Mouse (Mus musculus) cerebellum, adult 2 months (tissue): ENCODE measurements around the gene Tnc. TPM values are rescaled to one million over a fixed set of nuclear protein-coding genes. Genes with fewer than 3 reads are reported as not detected.

ENCODE experiments used
- DNase-seq, 2 experiments: peaks; one replicate each; pipeline ENCODE4 v3.0.0; 2021
- H3K27ac ChIP-seq: fragments of 200-500 bp; 2 replicates; pipeline ENCODE4 v1.5.1; 2012; ENCODE audit warnings: low read length, control low read depth, inconsistent platforms; ENCODE audit not compliant: insufficient read depth
- H3K27me3 ChIP-seq: fragments of 200-500 bp; 2 replicates; pipeline ENCODE4 v1.6.1; 2012; ENCODE audit warnings: inconsistent platforms, mild to moderate bottlenecking, low read length, moderate library complexity; ENCODE audit not compliant: control insufficient read depth, insufficient read depth
- H3K4me1 ChIP-seq: fragments of 200-500 bp; 2 replicates; pipeline ENCODE4 v1.6.1; 2011; ENCODE audit warnings: low read length; ENCODE audit not compliant: control insufficient read depth, insufficient read depth
- H3K4me3 ChIP-seq: fragments of 200-500 bp; replicated peaks from 2 replicates; pipeline ENCODE3; 2011; ENCODE audit warnings: mild to moderate bottlenecking, low read depth, low read length, control low read depth; ENCODE audit not compliant: insufficient read depth
- CTCF ChIP-seq: fragments of 200-500 bp; IDR thresholded peaks from 2 replicates; pipeline ENCODE4 v1.5.1; 2011; ENCODE audit warnings: low read depth, mild to moderate bottlenecking, control low read depth, low read length, moderate library complexity, borderline replicate concordance; ENCODE audit not compliant: insufficient read depth
- POLR2A ChIP-seq: fragments of 200-500 bp; IDR thresholded peaks from 2 replicates; pipeline ENCODE4 v1.6.1; 2011; ENCODE audit warnings: low read length, control low read depth, borderline replicate concordance; ENCODE audit not compliant: insufficient read depth
- WGBS: fragments of 180-500 bp; shearing (Covaris S2); methylation state at CpG from one replicate; pipeline ENCODE4 v1.1.7; 2018; 5-methylcytosine and 5-hydroxymethylcytosine counted together
- polyA plus RNA-seq: library from polyadenylated mRNA; depleted of rRNA; stranded (reverse); fragments of >200 nt; gene quantifications from 2 replicates; pipeline ENCODE4 v1.2.3, GENCODE M21; 2012

Gene Tnc
- polyA plus RNA-seq, 1 experiment = 8.0 TPM

DNA sequence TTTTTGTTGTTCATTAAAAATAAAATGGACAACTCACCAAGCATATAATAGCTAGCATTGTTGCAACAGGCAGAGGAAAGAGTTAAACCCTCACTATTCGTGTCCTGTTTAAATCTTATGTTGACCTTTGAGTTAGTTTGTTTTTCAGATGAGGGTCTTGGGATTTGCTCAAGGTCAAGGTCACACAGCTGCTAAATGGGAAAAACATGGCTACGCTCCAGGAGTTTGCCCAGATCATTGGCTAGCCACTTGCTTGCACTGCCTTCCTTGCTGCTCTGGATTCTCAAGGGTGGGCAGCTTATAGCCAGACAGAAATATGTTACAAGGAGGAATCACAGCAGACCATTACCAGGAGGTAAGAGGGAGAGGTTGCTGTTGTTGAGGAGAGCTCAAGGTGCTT lies 67.2 kb downstream of the Tnc start:
- no peaks in the 10 kb centered on the region for H3K27me3 ChIP-seq
- WGBS = 60% methylated on average over 2 of the region's 2 CpGs
- H3K4me3 ChIP-seq = no peak overlapping the region
- H3K27ac ChIP-seq = no peak overlapping the region
- no peak for DNase-seq
- TF ChIP-seq POLR2A (no peak), CTCF (no peak)
- no peaks in the 10 kb centered on the region for H3K4me1 ChIP-seq

DNA sequence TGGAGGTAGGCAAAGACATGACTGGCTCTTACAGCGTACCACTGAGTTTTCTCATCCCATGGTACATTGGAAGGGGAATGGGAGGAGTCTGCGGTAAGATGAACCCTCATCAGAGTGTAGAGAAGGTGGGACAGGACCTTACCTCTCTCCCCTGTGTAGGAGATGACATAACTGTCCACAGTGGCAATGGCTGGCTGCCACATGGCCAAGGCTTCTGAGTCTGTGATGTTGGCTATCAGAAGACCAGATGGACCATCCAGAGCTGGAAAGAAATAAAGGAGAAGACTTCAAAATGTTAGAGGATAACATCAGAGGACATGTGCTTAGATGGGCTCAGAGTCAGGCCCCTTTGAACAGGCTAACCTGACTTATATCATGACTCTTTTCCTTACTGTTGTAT lies 74.3 kb downstream of the Tnc start:
- Histone ChIP-seq H3K27me3 (no peaks in the 10 kb centered on the region), H3K27ac (no peak overlapping the region), H3K4me3 (no peak overlapping the region), H3K4me1 (peaks cover 14% of the 10 kb centered on the region)
- DNase-seq = peak; percentile 27 to 31
- WGBS = 84% methylated on average over 2 of the region's 2 CpGs
- TF ChIP-seq POLR2A (no peak), CTCF (no peak)

GRCm38 (mm10) chr4:63971762-63972161 lies 75.1 kb downstream of the Tnc start:
- H3K4me1 ChIP-seq = peaks cover 14% of the 10 kb centered on the region
- H3K27ac ChIP-seq = no peak overlapping the region
- H3K27me3 ChIP-seq = no peaks in the 10 kb centered on the region
- TF ChIP-seq CTCF (no peak), POLR2A (no peak)
- WGBS = 12% methylated on average over 1 of the region's 1 CpGs
- H3K4me3 ChIP-seq = no peak overlapping the region
- peak; percentile 53 to 78 for DNase-seq

- TF ChIP-seq CTCF (no peak), POLR2A (no peak)
- Histone ChIP-seq H3K27ac (no peak overlapping the region), H3K27me3 (no peaks in the 10 kb centered on the region), H3K4me3 (no peak overlapping the region), H3K4me1 (peaks cover 14% of the 10 kb centered on the region)
- DNase-seq = peak in 1 of 2 experiments; percentile 18
- 65% methylated on average over 4 of the region's 4 CpGs for WGBS
These were observed 75.9 kb downstream of the Tnc start for GRCm38 (mm10) chr4:63970925-63971324.

DNA sequence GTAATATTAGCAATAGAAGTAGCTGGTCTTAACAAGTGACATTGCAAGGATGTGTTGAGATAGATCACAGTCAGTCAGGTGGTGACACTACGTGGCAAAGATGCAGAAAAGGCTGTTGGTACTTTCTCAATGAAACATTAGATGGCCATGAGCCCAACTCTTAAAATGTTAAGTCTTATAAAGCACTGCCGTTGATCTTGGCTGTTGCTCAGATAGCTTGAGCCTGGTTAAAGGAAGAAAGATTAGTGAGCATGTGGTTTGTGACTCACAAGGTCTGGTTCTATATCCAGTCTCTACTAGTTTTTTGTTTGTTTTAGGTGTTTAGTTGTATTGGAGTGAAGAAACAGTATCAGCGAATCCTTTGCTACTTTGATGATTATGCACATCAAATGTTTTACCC lies 76.9 kb downstream of the Tnc start:
- H3K4me1 ChIP-seq = peaks cover 14% of the 10 kb centered on the region
- DNase-seq = no peak
- no peak overlapping the region for H3K27ac ChIP-seq
- no peaks in the 10 kb centered on the region for H3K27me3 ChIP-seq
- no peak overlapping the region for H3K4me3 ChIP-seq
- WGBS = 93% methylated on average over 3 of the region's 3 CpGs
- no peak for TF ChIP-seq CTCF
- TF ChIP-seq POLR2A = no peak

- WGBS = 85% methylated on average over 1 of the region's 1 CpGs
- no peak for DNase-seq
These were observed 83.4 kb downstream of the Tnc start for GRCm38 (mm10) chr4:63963410-63963809.

DNA sequence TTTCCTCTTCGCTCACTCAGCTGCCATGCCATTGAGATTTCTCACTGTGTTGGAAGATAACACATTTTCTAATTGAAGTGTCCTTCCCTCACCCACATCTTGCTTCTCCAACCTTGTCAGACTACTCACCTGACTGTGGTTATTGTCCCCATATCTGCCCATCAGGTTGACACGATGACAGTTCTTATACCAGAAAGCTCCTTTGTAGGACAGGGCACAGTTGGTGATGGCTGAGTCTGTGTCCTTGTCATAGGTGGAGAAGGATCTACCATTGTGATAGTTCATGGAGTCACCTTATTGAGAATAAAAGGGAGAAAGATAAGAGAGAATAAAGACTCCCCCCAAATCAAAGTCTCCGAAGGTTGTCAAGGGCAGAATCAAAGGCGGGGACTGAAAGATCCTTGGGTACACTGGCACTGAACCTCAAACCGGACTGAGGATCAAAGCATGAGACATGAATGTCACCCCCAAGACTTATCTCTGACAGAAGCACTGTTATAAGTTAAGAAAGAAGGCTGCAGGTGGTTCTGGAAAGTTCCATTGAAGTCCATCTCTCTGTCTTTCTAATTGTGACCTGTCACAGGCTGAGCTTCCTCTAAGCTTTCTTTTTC lies 84.9 kb downstream of the Tnc start:
- 95% methylated on average over 5 of the region's 5 CpGs for WGBS
- DNase-seq = no peak

More at GRCm38 (mm10) chr4:63963410-63963809, 83.4 kb downstream of the Tnc start:
- Histone ChIP-seq H3K27me3 (no peaks in the 10 kb centered on the region), H3K4me3 (no peak overlapping the region), H3K27ac (no peak overlapping the region), H3K4me1 (no peaks in the 10 kb centered on the region)
- TF ChIP-seq POLR2A (no peak), CTCF (no peak)

GRCm38 (mm10) chr4:63958601-63959000 lies 88.2 kb downstream of the Tnc start:
- TF ChIP-seq CTCF (no peak), POLR2A (no peak)
- WGBS = 92% methylated on average over 4 of the region's 4 CpGs
- H3K27me3 ChIP-seq = no peaks in the 10 kb centered on the region
- H3K4me3 ChIP-seq = no peak overlapping the region
- DNase-seq = no peak
- no peaks in the 10 kb centered on the region for H3K4me1 ChIP-seq
- H3K27ac ChIP-seq = no peak overlapping the region

More for the DNA sequence above, 84.9 kb downstream of the Tnc start:
- Histone ChIP-seq H3K4me1 (no peaks in the 10 kb centered on the region), H3K4me3 (no peak overlapping the region), H3K27me3 (no peaks in the 10 kb centered on the region), H3K27ac (no peak overlapping the region)
- TF ChIP-seq CTCF (no peak), POLR2A (no peak)
